Mouse (Mus musculus) myocyte (in vitro differentiated cells): ENCODE results near the gene Dnaja2. TPM values are rescaled to one million over a fixed set of nuclear protein-coding genes. Genes with fewer than 3 reads are reported as not detected.
A peak's percentile ranks its signal among the peaks of the same experiment; 100 is the strongest.

Source experiments
- H3K27me3 ChIP-seq: one replicate; pipeline ENCODE4 v1.6.1; 2011; ENCODE audit not compliant: control insufficient read depth, insufficient read depth, insufficient read length
- H3K36me3 ChIP-seq: one replicate; pipeline ENCODE4 v1.6.1; 2011; ENCODE audit not compliant: control insufficient read depth, insufficient read depth
- H3K4me2 ChIP-seq: one replicate; pipeline ENCODE4 v1.6.1; 2011; ENCODE audit warnings: low read depth, control low read depth
- H3K4me3 ChIP-seq: one replicate; pipeline ENCODE4 v1.5.1; 2011; ENCODE audit warnings: mild to moderate bottlenecking, control low read depth, moderate library complexity
- H3K79me2 ChIP-seq: one replicate; pipeline ENCODE4 v1.6.1; 2011; ENCODE audit not compliant: control insufficient read depth, insufficient read depth
- H3ac ChIP-seq: one replicate; pipeline ENCODE4 v1.6.1; 2011; ENCODE audit not compliant: control insufficient read depth, insufficient read length
- CEBPB ChIP-seq: IDR thresholded peaks from 2 replicates; pipeline ENCODE4 v1.6.1; 2011; ENCODE audit warnings: mild to moderate bottlenecking, moderate library complexity; ENCODE audit not compliant: poor library complexity, insufficient read depth, severe bottlenecking
- E2F4 ChIP-seq: IDR thresholded peaks from one replicate; pipeline ENCODE4 v1.6.1; 2011; ENCODE audit warnings: mild to moderate bottlenecking, control low read depth, moderate library complexity; ENCODE audit not compliant: insufficient read depth
- TCF12 ChIP-seq: IDR thresholded peaks from one replicate; pipeline ENCODE4 v1.6.1; 2011; ENCODE audit warnings: mild to moderate bottlenecking, control low read depth; ENCODE audit not compliant: poor library complexity, insufficient read depth, severe bottlenecking
- polyA plus RNA-seq: library from polyadenylated mRNA; unstranded; fragments of >200 nt; fragmentation: generic; extraction: Trizol; gene quantifications from one replicate; pipeline ENCODE4 v1.2.1, GENCODE M21; 2012; ENCODE audit warnings: missing spikeins

Gene Dnaja2
- polyA plus RNA-seq, 1 experiment = 104 TPM

GRCm38 (mm10) chr8:85488631-85489030 is 66.5 kb downstream of the Dnaja2 start:
- H3ac ChIP-seq = no peak overlapping the region
- H3K27me3 ChIP-seq = no peaks in the 10 kb centered on the region
- H3K79me2 ChIP-seq = peaks cover 12% of the 10 kb centered on the region
- TF ChIP-seq TCF12 (no peak), CEBPB (peak; percentile 67; the same call in 1 of the 2 replicates), E2F4 (no peak)
- H3K4me3 ChIP-seq = no peak overlapping the region
- no peak overlapping the region for H3K4me2 ChIP-seq
- no peaks in the 10 kb centered on the region for H3K36me3 ChIP-seq

DNA sequence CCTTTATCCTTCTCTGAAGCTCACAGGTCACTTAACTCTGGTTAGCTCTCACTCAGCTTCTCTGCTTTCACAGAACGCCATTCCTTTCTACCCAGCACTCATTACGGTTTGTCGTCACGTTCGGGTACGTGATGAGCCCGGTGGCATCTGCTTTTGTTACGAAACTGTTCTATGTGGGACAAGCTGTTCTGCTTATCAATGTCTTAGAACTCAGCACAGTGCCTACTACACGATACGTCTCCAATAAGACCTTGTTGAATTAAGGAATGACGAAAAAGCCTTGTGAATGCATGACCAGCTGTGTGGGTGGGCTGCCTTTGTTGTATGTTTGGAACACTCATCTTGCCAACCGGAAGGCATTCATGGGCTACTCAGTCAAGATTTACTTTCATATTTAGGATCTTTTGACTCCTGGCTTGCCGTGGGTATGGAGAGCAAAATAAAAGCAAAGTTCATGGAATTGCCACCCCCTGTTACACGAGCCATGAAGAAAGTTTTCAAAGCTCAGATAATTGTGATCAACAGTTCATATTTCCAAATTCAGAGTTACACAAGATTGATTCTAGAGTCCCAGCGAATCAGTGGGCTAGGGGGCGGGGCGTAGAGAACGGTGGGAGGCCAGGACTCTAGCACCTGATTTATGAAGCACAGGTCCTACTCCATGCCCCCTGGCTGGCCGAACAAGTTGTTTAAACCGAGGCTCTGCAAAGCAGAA is 67.1 kb downstream of the Dnaja2 start:
- Histone ChIP-seq H3K4me3 (no peak overlapping the region), H3ac (no peak overlapping the region), H3K79me2 (peaks cover 7% of the 10 kb centered on the region), H3K36me3 (no peaks in the 10 kb centered on the region), H3K27me3 (no peaks in the 10 kb centered on the region), H3K4me2 (no peak overlapping the region)
- no peak for TF ChIP-seq TCF12

Other genes with a start within 250 kb of the Dnaja2 start
- gene Mylk3, start 169.0 kb downstream of the Dnaja2 start, polyA plus RNA-seq = 3.7 TPM
- gene 4921524J17Rik, start 122.5 kb downstream of the Dnaja2 start, polyA plus RNA-seq = 12.3 TPM
- gene Gpt2, start 62.8 kb downstream of the Dnaja2 start, polyA plus RNA-seq = 156 TPM
- 0.31 TPM for gene Neto2, start 145.6 kb upstream of the Dnaja2 start, polyA plus RNA-seq